Mouse (Mus musculus) G1E (cell line): ENCODE measurements around the gene Tex33.

Experiments
- CTCF ChIP-seq: IDR thresholded peaks from 2 replicates; pipeline ENCODE4 v1.5.1; 2012; ENCODE audit warnings: low read depth, low read length, inconsistent platforms, mixed read lengths
- GATA1 ChIP-seq: IDR thresholded peaks from 2 replicates; pipeline ENCODE4 v1.6.1; 2012; ENCODE audit warnings: borderline replicate concordance, low read length, inconsistent platforms, mixed read lengths
- GATA2 ChIP-seq: IDR thresholded peaks from 2 replicates; pipeline ENCODE4 v1.6.1; 2012; ENCODE audit warnings: low read depth, low read length, inconsistent platforms, borderline replicate concordance
- TAL1 ChIP-seq: conservative IDR thresholded peaks from 2 replicates; pipeline ENCODE4 v1.6.1; 2012; ENCODE audit warnings: low read depth, low read length, inconsistent platforms, mixed read lengths

DNA sequence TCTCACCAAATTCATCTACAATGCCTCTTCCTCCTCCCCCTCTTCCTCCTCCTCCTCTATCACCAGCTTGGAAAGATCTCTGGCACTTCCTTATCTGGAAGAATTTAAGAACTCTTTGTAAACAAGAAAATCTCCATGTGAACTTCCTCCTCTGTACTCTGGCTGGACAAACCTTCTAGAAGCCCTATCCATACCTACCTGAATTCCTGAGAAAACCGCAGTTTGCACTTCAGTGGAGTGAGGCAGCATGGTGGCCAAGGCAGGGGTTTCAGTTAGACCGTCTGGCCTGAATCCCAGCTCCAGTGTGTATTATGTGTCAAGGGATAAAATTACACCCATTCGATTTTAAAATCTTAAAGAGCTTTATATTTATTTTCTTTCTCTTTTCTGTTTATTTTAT, 22.9 kb downstream of the Tex33 start:
- TF ChIP-seq GATA1 (no peak), CTCF (no peak), TAL1 (no peak), GATA2 (no peak)
